Mouse (Mus musculus) neural tube, embryonic 12.5 days (tissue): Measurements from ENCODE around the gene Mboat2. TPM values are rescaled to one million over a fixed set of nuclear protein-coding genes. Genes with fewer than 3 reads are reported as not detected.

Experiments
- ATAC-seq: fragments of 200-750 bp; cut with Nextera tagmentation; 2 replicates; pipeline ENCODE4 v1.8.0; 2017; ENCODE audit warnings: low read depth, mild to moderate bottlenecking, moderate TSS enrichment, moderate library complexity; ENCODE audit not compliant: low FRiP score
- H3K27ac ChIP-seq: fragments of 300-500 bp; sonication (generic); 2 replicates; pipeline ENCODE4 v1.5.1; 2016
- H3K27me3 ChIP-seq: fragments of 300-500 bp; sonication (generic); replicated peaks from 2 replicates; pipeline ENCODE4 v1.6.1; 2016; ENCODE audit warnings: mild to moderate bottlenecking
- H3K36me3 ChIP-seq: fragments of 300-500 bp; sonication (generic); 2 replicates; pipeline ENCODE4 v1.6.1; 2016; ENCODE audit warnings: mild to moderate bottlenecking
- H3K4me1 ChIP-seq: fragments of 300-500 bp; sonication (generic); 2 replicates; pipeline ENCODE4 v1.6.1; 2016
- H3K4me2 ChIP-seq: fragments of 300-500 bp; sonication (generic); replicated peaks from 2 replicates; pipeline ENCODE4 v1.6.1; 2016; ENCODE audit warnings: mild to moderate bottlenecking
- H3K4me3 ChIP-seq: fragments of 300-500 bp; sonication (generic); 2 replicates; pipeline ENCODE4 v1.5.1; 2016
- H3K9ac ChIP-seq: fragments of 300-500 bp; sonication (generic); 2 replicates; pipeline ENCODE4 v1.6.1; 2016; ENCODE audit warnings: mild to moderate bottlenecking
- H3K9me3 ChIP-seq: fragments of 300-500 bp; sonication (generic); 2 replicates; pipeline ENCODE4 v1.6.1; 2016; ENCODE audit warnings: mild to moderate bottlenecking
- WGBS: fragments of 180-500 bp; shearing (Covaris S2); methylation state at CpG from one replicate; pipeline ENCODE4 v1.1.7; 2016; 5-methylcytosine and 5-hydroxymethylcytosine counted together
- polyA plus RNA-seq: library from polyadenylated mRNA; unstranded; fragments of >200 nt; fragmentation: Nextera tagmentation; extraction: Ambion mirVana; gene quantifications from 2 replicates; pipeline ENCODE4 v1.2.1, GENCODE M21; 2016

Mboat2 gene
- polyA plus RNA-seq, 1 experiment from 2014 or later, result 56.9 TPM

DNA sequence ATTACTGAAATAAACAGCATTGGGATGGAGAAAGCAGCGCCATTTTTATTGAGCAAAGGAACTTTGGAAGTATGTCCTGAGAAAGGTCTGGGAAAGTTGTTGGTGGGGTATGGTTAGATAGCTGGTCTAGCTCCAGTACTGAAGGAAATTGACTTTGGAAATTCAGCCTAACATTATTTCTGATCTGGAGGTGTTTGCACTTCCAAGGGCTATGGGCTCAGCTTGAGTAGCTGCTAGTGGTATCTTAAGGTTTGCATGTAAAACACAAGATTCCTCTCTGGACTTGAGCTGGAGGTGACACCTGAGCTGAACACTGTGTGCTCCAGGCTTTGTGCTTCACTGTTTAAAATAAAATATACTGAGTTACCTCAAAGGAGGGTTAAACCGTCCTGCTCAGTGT is 1.8 kb downstream of the Mboat2 start:
- peak overlapping the region; percentile 95 for H3K4me3 ChIP-seq
- no peaks in the 10 kb centered on the region for H3K27me3 ChIP-seq
- ATAC-seq, result no peak
- no peak overlapping the region for H3K27ac ChIP-seq
- peaks cover 27% of the 10 kb centered on the region for H3K4me1 ChIP-seq
- peak overlapping the region; percentile 78 for H3K4me2 ChIP-seq
- WGBS, result 24% methylated on average over 2 of the region's 2 CpGs
- H3K36me3 ChIP-seq, result no peaks in the 10 kb centered on the region
- no peaks in the 10 kb centered on the region for H3K9me3 ChIP-seq
- H3K9ac ChIP-seq, result peak overlapping the region; percentile 94

DNA sequence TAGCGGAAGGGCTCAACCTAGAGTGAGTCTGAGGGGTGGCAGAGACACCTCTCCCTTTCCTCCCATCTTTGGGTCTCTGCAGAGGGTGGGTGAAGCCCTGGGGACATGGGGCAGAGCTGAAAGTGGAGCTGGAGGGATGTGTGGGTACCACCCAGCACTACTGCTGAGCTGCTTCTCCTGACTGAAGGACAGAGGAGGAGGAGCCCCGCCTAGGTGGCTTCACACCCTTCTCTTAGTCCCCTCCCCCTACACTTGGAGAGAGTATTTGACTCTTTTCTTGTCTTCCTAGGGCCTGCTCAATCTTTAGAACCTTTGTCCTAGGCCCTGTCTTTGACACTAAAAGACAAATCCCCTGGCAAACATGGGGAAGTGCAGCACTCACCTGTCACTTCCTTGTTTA is 7.3 kb downstream of the Mboat2 start:
- Histone ChIP-seq H3K4me1 (peaks cover 33% of the 10 kb centered on the region), H3K27me3 (no peaks in the 10 kb centered on the region), H3K9ac (no peak overlapping the region), H3K36me3 (no peaks in the 10 kb centered on the region), H3K4me2 (no peak overlapping the region), H3K27ac (no peak overlapping the region), H3K9me3 (no peaks in the 10 kb centered on the region), H3K4me3 (no peak overlapping the region)
- no peak for ATAC-seq
- WGBS, result 44% methylated on average over 2 of the region's 2 CpGs

DNA sequence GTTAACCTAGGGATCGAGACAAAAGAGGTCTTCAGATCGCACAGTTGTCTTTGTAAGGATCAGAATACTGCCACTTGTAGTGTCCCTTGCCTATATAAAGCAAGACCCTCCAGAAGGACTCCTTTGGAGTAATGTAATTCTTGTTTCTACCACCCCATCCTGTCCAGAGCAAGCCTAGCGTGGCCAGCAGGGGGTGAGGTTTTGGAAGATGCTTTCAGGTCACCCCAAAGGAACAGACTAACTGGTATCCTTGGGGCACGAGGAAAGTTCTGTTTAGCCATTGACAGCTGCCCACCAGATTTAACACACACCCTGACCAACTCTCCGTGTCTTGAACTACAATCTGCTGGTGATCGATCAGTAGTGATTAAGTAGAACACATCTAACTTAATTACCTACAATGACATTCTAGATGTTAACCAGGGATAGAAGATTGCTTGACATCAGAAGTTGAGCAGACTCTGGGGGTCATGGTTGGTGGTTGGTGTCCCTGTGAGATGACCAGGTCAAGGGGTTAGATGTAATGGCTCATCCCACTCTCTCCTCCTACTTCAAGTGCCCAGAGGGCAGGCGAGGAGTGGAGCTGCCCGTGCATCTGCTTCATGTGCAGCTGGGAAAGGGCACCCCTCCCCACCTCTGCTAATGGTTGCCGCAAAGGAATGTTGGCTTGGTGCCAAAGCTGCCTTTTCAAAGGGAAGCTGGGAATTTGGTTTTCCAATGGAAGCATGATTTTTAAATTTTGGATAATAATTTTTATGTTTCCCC is 10.6 kb downstream of the Mboat2 start:
- ATAC-seq, result 0 out of 2 replicates have a peak, but pooled peaks have one; percentile 25
- Histone ChIP-seq H3K27me3 (no peaks in the 10 kb centered on the region), H3K4me3 (no peak overlapping the region), H3K27ac (no peak overlapping the region), H3K36me3 (no peaks in the 10 kb centered on the region), H3K9ac (no peak overlapping the region), H3K9me3 (no peaks in the 10 kb centered on the region), H3K4me1 (peaks cover 49% of the 10 kb centered on the region), H3K4me2 (no peak overlapping the region)
- WGBS, result 60% methylated on average over 9 of the region's 9 CpGs

DNA sequence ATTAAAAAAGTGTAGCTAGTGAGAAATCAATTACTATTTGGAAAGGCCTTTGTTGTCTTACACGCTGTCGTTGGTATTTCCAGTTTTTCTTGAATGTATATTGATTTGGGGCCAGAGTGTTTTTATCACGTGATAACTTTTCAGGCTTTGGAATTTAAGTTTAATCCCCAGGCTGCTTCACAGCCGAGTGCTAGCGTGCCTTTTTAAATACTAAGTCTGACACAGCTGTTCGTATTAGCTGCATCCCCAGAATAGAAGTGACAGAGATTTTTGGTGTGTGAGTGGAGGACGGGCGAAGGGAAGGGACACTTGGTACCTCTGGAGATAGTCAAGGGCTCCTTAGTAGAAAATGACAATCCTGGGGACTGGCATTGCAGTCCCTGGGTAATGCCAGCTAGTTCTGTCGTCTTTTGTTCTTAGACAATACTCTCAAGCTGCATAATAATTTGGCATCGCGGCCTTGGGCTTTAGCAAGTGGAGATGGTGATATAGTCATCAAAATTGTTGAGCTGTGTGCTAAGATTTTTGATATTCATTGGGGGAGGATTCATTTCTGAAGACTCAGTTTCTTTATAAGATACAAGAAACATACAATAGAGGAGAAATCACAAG is 11.7 kb downstream of the Mboat2 start:
- Histone ChIP-seq H3K36me3 (no peaks in the 10 kb centered on the region), H3K4me1 (peaks cover 48% of the 10 kb centered on the region), H3K4me2 (no peak overlapping the region), H3K9me3 (no peaks in the 10 kb centered on the region), H3K27ac (no peak overlapping the region), H3K27me3 (no peaks in the 10 kb centered on the region), H3K4me3 (no peak overlapping the region), H3K9ac (no peak overlapping the region)
- no peak for ATAC-seq
- 82% methylated on average over 11 of the region's 11 CpGs for WGBS

DNA sequence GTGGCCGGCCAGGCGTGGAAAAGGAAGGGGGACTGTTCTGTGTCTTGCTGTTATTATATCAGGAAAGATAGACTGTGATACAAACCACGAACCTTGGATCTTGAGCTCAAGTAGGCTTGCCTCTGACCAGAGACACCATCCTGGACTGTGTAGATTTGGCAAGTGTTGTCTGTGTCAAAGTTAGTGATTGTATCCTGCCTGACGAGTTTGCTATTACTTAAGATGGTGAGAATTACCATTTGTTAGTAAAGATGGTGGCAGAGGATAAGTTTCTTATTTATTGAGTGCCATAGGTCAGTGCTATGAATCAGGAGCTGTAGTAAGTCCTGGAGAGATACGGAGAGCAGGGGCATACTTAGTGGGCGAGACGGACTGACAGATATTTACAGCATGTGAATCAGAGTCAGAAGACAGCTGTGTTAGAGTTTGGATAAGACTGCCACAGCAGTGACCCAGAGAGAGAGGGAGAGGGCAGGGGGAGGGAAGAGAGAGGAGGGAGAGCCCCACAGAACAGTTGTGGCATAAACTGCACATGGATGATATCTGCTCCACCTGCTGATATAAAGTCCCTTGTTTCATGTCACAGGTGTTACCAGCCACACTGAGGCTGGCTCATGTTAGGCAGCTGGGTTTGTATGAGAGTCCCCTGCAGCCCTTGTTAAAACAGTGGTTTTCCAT is 12.9 kb downstream of the Mboat2 start:
- no peak overlapping the region for H3K4me2 ChIP-seq
- H3K9me3 ChIP-seq, result no peaks in the 10 kb centered on the region
- H3K4me1 ChIP-seq, result peaks cover 40% of the 10 kb centered on the region
- H3K9ac ChIP-seq, result no peak overlapping the region
- ATAC-seq, result no peak
- no peak overlapping the region for H3K27ac ChIP-seq
- no peaks in the 10 kb centered on the region for H3K27me3 ChIP-seq
- WGBS, result 59% methylated on average over 7 of the region's 7 CpGs
- no peak overlapping the region for H3K4me3 ChIP-seq
- no peaks in the 10 kb centered on the region for H3K36me3 ChIP-seq

DNA sequence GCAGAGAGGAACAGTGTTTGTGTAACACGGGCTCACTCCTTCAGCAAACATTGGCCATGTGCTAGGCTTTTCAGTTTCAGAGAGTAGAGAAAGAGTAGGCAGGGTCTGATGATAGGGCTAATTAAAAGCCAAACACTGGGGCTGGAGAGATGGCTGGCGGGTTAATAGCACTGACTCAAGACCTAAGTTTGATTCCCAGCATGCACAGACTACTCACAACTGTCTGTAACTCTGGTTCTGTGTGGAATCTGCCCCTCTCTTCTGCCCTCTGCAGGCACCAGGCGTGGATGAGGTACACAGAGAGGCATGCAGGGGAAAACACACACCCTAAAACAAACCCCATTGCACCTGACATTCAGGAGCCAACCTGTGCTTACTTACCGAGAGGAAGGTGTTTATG is 14.7 kb downstream of the Mboat2 start:
- no peak overlapping the region for H3K9ac ChIP-seq
- H3K9me3 ChIP-seq, result no peaks in the 10 kb centered on the region
- no peaks in the 10 kb centered on the region for H3K27me3 ChIP-seq
- 72% methylated on average over 4 of the region's 4 CpGs for WGBS
- no peak overlapping the region for H3K4me3 ChIP-seq
- no peak overlapping the region for H3K4me2 ChIP-seq
- no peak overlapping the region for H3K27ac ChIP-seq
- no peak for ATAC-seq
- peaks cover 40% of the 10 kb centered on the region for H3K4me1 ChIP-seq
- H3K36me3 ChIP-seq, result no peaks in the 10 kb centered on the region

DNA sequence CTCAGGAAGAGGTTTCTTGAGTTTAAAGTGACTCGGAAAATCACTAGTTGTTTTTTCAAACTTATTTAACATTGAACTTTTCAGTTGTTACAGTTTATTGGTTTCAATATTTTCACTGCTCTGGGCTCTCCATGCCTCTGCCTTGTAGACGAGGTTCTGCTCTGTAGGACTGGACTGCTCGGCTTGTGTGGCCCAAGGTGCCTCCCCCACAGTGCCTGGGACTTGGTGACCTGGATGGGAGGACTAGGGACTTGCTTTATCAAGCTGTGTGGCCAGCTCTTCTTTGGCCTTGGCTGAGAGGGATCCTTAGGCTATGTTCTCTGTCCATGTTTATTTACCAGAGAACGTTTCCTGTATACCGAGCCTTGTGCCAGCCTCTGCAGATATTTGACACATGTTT is 17.4 kb downstream of the Mboat2 start:
- H3K27ac ChIP-seq, result no peak overlapping the region
- no peaks in the 10 kb centered on the region for H3K9me3 ChIP-seq
- no peak overlapping the region for H3K4me2 ChIP-seq
- WGBS, result 83% methylated on average over 5 of the region's 5 CpGs
- H3K4me3 ChIP-seq, result no peak overlapping the region
- H3K9ac ChIP-seq, result no peak overlapping the region
- no peaks in the 10 kb centered on the region for H3K36me3 ChIP-seq
- H3K4me1 ChIP-seq, result peaks cover 18% of the 10 kb centered on the region
- ATAC-seq, result no peak
- H3K27me3 ChIP-seq, result no peaks in the 10 kb centered on the region

DNA sequence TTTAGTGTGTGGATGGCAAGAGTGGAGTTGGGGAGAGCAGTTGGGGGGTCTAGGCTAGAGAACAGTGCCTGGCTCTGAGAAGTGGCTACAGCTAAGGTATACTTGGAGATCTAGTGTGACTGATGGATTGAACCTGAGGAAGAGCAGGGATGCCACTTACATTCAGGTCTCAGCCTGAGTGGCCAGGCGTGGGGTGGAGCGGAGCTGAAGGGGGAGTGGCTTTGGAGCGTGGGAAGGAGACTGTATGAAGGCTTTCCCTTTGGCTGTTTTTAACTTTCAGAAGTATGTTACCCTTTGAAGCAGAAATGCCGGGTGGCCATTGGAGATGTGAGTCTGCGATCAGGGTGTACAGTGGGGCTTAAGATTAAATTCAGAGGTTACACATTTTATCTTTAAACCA is 26.7 kb downstream of the Mboat2 start:
- H3K4me3 ChIP-seq, result no peak overlapping the region
- H3K27me3 ChIP-seq, result no peaks in the 10 kb centered on the region
- H3K4me1 ChIP-seq, result no peaks in the 10 kb centered on the region; the same call in 1 of the 2 replicates
- WGBS, result 98% methylated on average over 5 of the region's 5 CpGs
- no peaks in the 10 kb centered on the region for H3K9me3 ChIP-seq
- no peaks in the 10 kb centered on the region for H3K36me3 ChIP-seq
- no peak overlapping the region for H3K9ac ChIP-seq
- no peak overlapping the region for H3K4me2 ChIP-seq
- H3K27ac ChIP-seq, result no peak overlapping the region
- no peak for ATAC-seq

DNA sequence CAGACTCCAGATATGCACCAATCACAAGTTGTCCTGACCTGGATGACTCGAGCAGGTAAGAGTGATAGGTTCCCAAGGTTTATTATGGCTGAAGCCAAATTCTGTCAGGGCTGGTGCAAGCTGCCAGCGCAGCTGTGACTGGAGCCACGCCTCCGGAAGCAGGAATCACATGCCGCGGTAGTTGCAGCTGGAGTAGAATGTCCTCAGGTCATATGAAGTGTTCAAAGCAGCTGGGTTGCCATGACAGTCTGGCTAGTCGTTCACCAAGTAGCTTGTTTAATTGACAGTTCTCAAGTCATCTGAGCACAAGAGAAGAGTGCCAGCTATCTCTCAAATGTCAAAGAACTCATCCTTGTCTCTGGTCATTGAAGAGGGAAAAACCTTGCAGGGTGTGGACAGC is 28.7 kb downstream of the Mboat2 start:
- Histone ChIP-seq H3K27me3 (no peaks in the 10 kb centered on the region), H3K4me2 (no peak overlapping the region), H3K27ac (no peak overlapping the region), H3K9ac (no peak overlapping the region), H3K9me3 (no peaks in the 10 kb centered on the region), H3K4me1 (peaks cover 4% of the 10 kb centered on the region; the same call in 1 of the 2 replicates), H3K4me3 (no peak overlapping the region), H3K36me3 (no peaks in the 10 kb centered on the region)
- ATAC-seq, result no peak
- WGBS, result 73% methylated on average over 7 of the region's 7 CpGs

DNA sequence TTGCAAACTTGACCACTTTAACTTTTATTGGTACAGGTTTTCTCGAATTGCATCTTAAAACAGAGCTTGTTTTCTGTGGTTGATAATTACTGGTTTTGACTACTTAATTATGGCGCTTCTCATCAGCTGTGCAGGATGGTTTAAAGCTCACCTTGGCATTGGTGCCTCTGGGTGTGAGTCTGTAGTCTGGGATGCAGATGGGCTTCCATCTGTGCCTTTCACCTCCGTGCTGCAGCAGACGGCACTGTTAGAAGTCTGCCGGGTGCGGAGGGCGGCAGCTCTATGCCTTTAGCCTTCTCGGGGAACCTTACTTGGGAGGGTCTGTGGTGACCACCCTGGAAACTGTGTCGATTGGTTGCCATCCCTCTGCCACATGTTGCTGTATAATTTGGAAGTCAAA is 29.8 kb downstream of the Mboat2 start:
- Histone ChIP-seq H3K4me1 (peaks cover 10% of the 10 kb centered on the region), H3K36me3 (no peaks in the 10 kb centered on the region), H3K9me3 (no peaks in the 10 kb centered on the region), H3K9ac (no peak overlapping the region), H3K27me3 (no peaks in the 10 kb centered on the region), H3K4me3 (no peak overlapping the region), H3K27ac (no peak overlapping the region), H3K4me2 (no peak overlapping the region)
- 89% methylated on average over 9 of the region's 9 CpGs for WGBS
- ATAC-seq, result no peak

DNA sequence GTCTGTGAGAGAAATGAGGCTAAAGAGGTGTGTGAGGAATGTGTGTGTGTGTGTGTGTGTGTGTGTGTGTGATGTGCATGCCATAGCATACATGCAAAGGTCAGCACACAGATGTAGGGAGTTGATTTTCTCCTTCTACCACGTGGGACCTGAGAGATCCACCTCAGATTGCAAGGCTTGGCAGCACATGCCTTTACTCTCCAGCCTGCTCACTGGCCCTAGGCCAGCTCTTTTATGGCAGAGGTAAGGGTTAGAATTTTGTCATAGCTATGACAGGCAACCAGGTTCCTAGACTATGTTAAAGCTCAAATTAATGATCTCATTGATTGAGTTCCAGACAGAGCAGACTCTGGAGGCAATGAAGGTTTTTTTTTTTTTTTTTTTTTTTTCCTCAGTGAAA is 33.1 kb downstream of the Mboat2 start:
- no peak overlapping the region for H3K9ac ChIP-seq
- H3K27me3 ChIP-seq, result no peaks in the 10 kb centered on the region
- no peak overlapping the region for H3K4me3 ChIP-seq
- H3K9me3 ChIP-seq, result no peaks in the 10 kb centered on the region
- H3K36me3 ChIP-seq, result no peaks in the 10 kb centered on the region
- peaks cover 10% of the 10 kb centered on the region for H3K4me1 ChIP-seq
- H3K4me2 ChIP-seq, result no peak overlapping the region
- WGBS, result 65% methylated on average over 1 of the region's 1 CpGs
- no peak overlapping the region for H3K27ac ChIP-seq
- ATAC-seq, result no peak

DNA sequence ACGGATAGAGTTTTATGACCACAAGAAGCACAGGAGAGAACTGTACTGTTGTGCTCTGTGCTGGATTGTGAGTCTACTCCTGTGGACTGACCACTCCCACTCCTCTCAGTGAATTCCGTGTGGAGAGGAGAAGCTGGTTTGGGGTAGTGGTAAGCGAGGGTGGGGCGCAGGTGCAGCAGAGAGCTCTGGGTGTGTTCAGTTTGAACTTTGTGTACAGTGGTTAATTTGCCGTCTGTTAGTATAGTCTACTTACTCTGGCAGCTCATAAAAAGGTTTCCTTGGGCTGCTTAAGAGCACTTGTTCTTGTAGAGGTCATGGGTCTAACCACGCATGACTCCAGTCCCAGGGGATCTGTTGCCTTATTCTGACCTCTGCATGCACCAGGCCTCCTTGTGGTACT is 36.0 kb downstream of the Mboat2 start:
- no peaks in the 10 kb centered on the region for H3K9me3 ChIP-seq
- no peak overlapping the region for H3K4me3 ChIP-seq
- H3K27me3 ChIP-seq, result no peaks in the 10 kb centered on the region
- no peak for ATAC-seq
- H3K4me2 ChIP-seq, result no peak overlapping the region
- no peaks in the 10 kb centered on the region for H3K36me3 ChIP-seq
- 76% methylated on average over 6 of the region's 6 CpGs for WGBS
- no peak overlapping the region for H3K9ac ChIP-seq
- peaks cover 14% of the 10 kb centered on the region for H3K4me1 ChIP-seq
- H3K27ac ChIP-seq, result no peak overlapping the region
